Mouse (Mus musculus): ENCODE measurements around the gene Rps18.

GRCm38 (mm10) chr17:33911813-33912414 is 43.9 kb downstream of the Rps18 start:
- TF ChIP-seq CTCF (conservative IDR thresholded peaks at IDR 0.05; ENCODE audit: low read length), result no peak
- TF ChIP-seq NANOG (IDR thresholded peaks at IDR 0.05; ENCODE audit: borderline replicate concordance, low read length), result no peak
- TF ChIP-seq POU5F1 (IDR thresholded peaks at IDR 0.05; ENCODE audit: borderline replicate concordance, low read length), result no peak

Measured in E14TG2a.4 (cell line).